Mouse (Mus musculus): ENCODE measurements around the gene Pde4d.

- TF ChIP-seq CTCF (IDR thresholded peaks at IDR 0.05; ENCODE audit: low read depth) (no peak), EP300 (optimal IDR thresholded peaks at IDR 0.05) (no peak)
Observed at GRCm38 (mm10) chr13:108490872-108491271, 41.1 kb downstream of the Pde4d start.

All from stomach, postnatal 0 days (tissue).